Mouse (Mus musculus) stomach, postnatal 0 days (tissue): ENCODE measurements at regions not wholly inside any gene's neighbourhood (a gene's known extent, or its start where the extent isn't known, plus 50 kb on each side); places are given as distances from the start of the nearest gene placed in this dataset.

Experiments used
- ATAC-seq: fragments of 200-750 bp; cut with Nextera tagmentation; 2 replicates; pipeline ENCODE4 v1.8.0; 2017; ENCODE audit not compliant: low FRiP score, low TSS enrichment
- DNase-seq: peaks from one replicate; pipeline ENCODE4 v3.0.0-alpha.2; 2016; ENCODE audit warnings: low spot score
- H3K27ac ChIP-seq: fragments of 300-500 bp; sonication (generic); replicated peaks from 2 replicates; pipeline ENCODE4 v1.5.1; 2014; ENCODE audit warnings: mild to moderate bottlenecking, control low read depth
- H3K27me3 ChIP-seq: fragments of 300-500 bp; sonication (generic); 2 replicates; pipeline ENCODE4 v1.6.1; 2014; ENCODE audit warnings: low read length; ENCODE audit not compliant: control insufficient read depth, insufficient read depth
- H3K36me3 ChIP-seq: fragments of 300-500 bp; sonication (generic); 2 replicates; pipeline ENCODE4 v1.6.1; 2014; ENCODE audit warnings: low read length, mixed read lengths; ENCODE audit not compliant: control insufficient read depth, insufficient read depth
- H3K4me1 ChIP-seq: fragments of 300-500 bp; sonication (generic); replicated peaks from 2 replicates; pipeline ENCODE4 v1.6.1; 2014; ENCODE audit warnings: antibody characterized with exemption; ENCODE audit not compliant: control insufficient read depth, insufficient read depth
- H3K4me2 ChIP-seq: fragments of 300-500 bp; sonication (generic); replicated peaks from 2 replicates; pipeline ENCODE4 v1.6.1; 2014; ENCODE audit warnings: low read depth, mild to moderate bottlenecking, control low read depth, moderate library complexity
- H3K4me3 ChIP-seq: fragments of 300-500 bp; sonication (generic); 2 replicates; pipeline ENCODE4 v1.5.1; 2014; ENCODE audit warnings: low read depth, low read length, control low read depth
- H3K9ac ChIP-seq: fragments of 300-500 bp; sonication (generic); 2 replicates; pipeline ENCODE4 v1.6.1; 2014; ENCODE audit warnings: mild to moderate bottlenecking, low read length, control low read depth, mixed read lengths
- H3K9me3 ChIP-seq: fragments of 300-500 bp; sonication (generic); 2 replicates; pipeline ENCODE4 v1.6.1; 2016; ENCODE audit warnings: low read length; ENCODE audit not compliant: control insufficient read depth
- CTCF ChIP-seq: IDR thresholded peaks from 2 replicates; pipeline ENCODE4 v1.5.1; 2016; ENCODE audit warnings: antibody characterized with exemption, low read depth, mild to moderate bottlenecking, moderate library complexity
- EP300 ChIP-seq: optimal IDR thresholded peaks from 2 replicates; pipeline ENCODE3; 2016; ENCODE audit warnings: antibody characterized with exemption
- WGBS: fragments of 180-500 bp; shearing (Covaris S2); extraction: QIAGEN DNeasy Blood & Tissue Kit; methylation state at CpG from one replicate; pipeline ENCODE4 v1.1.7; 2014; 5-methylcytosine and 5-hydroxymethylcytosine counted together

- ATAC-seq (no peak), DNase-seq (no peak)
- Histone ChIP-seq H3K27me3 (no peaks in the 10 kb centered on the region), H3K4me2 (no peak overlapping the region), H3K4me1 (no peaks in the 10 kb centered on the region), H3K9ac (no peak overlapping the region), H3K9me3 (no peaks in the 10 kb centered on the region), H3K27ac (no peak overlapping the region), H3K36me3 (no peaks in the 10 kb centered on the region), H3K4me3 (no peak overlapping the region)
- 91% methylated on average over 4 of the region's 4 CpGs for WGBS
- TF ChIP-seq EP300 (no peak), CTCF (peak; percentile 37)
Observed at GRCm38 (mm10) chr5:133027590-133027989, 484.4 kb upstream of the Auts2 start.

GRCm38 (mm10) chr5:133025121-133025520 is 482.0 kb upstream of the Auts2 start:
- Histone ChIP-seq H3K9ac (no peak overlapping the region), H3K9me3 (no peaks in the 10 kb centered on the region), H3K4me1 (no peaks in the 10 kb centered on the region), H3K27me3 (no peaks in the 10 kb centered on the region), H3K4me3 (no peak overlapping the region), H3K36me3 (no peaks in the 10 kb centered on the region), H3K4me2 (no peak overlapping the region), H3K27ac (no peak overlapping the region)
- TF ChIP-seq EP300 (no peak), CTCF (no peak)
- 85% methylated on average over 4 of the region's 4 CpGs for WGBS
- DNase-seq (no peak), ATAC-seq (no peak)

- Histone ChIP-seq H3K27me3 (no peaks in the 10 kb centered on the region), H3K4me2 (no peak overlapping the region), H3K4me3 (no peak overlapping the region), H3K4me1 (no peaks in the 10 kb centered on the region), H3K9me3 (no peaks in the 10 kb centered on the region), H3K9ac (no peak overlapping the region), H3K36me3 (no peaks in the 10 kb centered on the region), H3K27ac (no peak overlapping the region)
- DNase-seq (no peak), ATAC-seq (no peak)
- TF ChIP-seq CTCF (no peak), EP300 (no peak)
Observed at GRCm38 (mm10) chr5:133020821-133021220, 477.7 kb upstream of the Auts2 start.

GRCm38 (mm10) chr5:133020116-133020515 is 477.0 kb upstream of the Auts2 start:
- no peak overlapping the region for H3K4me2 ChIP-seq
- H3K36me3 ChIP-seq: no peaks in the 10 kb centered on the region
- no peaks in the 10 kb centered on the region for H3K4me1 ChIP-seq
- ATAC-seq (no peak), DNase-seq (no peak)
- no peak overlapping the region for H3K9ac ChIP-seq
- no peaks in the 10 kb centered on the region for H3K9me3 ChIP-seq
- no peak overlapping the region for H3K4me3 ChIP-seq
- WGBS: 20% methylated on average over 1 of the region's 1 CpGs
- H3K27me3 ChIP-seq: no peaks in the 10 kb centered on the region
- no peak overlapping the region for H3K27ac ChIP-seq
- TF ChIP-seq CTCF (peak; percentile 20; the same call in 1 of the 2 replicates), EP300 (no peak)

- 70% methylated on average over 14 of the region's 14 CpGs for WGBS
- no peaks in the 10 kb centered on the region for H3K27me3 ChIP-seq
- no peak overlapping the region for H3K27ac ChIP-seq
- ATAC-seq (no peak), DNase-seq (no peak)
- no peaks in the 10 kb centered on the region for H3K9me3 ChIP-seq
- H3K4me1 ChIP-seq: no peaks in the 10 kb centered on the region
- no peak for TF ChIP-seq EP300
- no peak for TF ChIP-seq CTCF
- H3K9ac ChIP-seq: no peak overlapping the region
- no peak overlapping the region for H3K4me2 ChIP-seq
- H3K4me3 ChIP-seq: no peak overlapping the region
- H3K36me3 ChIP-seq: no peaks in the 10 kb centered on the region
Observed at GRCm38 (mm10) chr5:133010624-133011575, 467.8 kb upstream of the Auts2 start.

GRCm38 (mm10) chr5:132982866-132983265 is 439.7 kb upstream of the Auts2 start:
- no peaks in the 10 kb centered on the region for H3K4me1 ChIP-seq
- no peaks in the 10 kb centered on the region for H3K27me3 ChIP-seq
- no peak overlapping the region for H3K4me2 ChIP-seq
- TF ChIP-seq EP300: no peak
- TF ChIP-seq CTCF: no peak
- DNase-seq (no peak), ATAC-seq (no peak)
- H3K36me3 ChIP-seq: no peaks in the 10 kb centered on the region
- WGBS: 95% methylated on average over 7 of the region's 7 CpGs
- no peak overlapping the region for H3K4me3 ChIP-seq
- no peak overlapping the region for H3K27ac ChIP-seq
- no peak overlapping the region for H3K9ac ChIP-seq
- H3K9me3 ChIP-seq: no peaks in the 10 kb centered on the region
